Mouse (Mus musculus): Measurements from ENCODE around the gene Derl3.

DNA sequence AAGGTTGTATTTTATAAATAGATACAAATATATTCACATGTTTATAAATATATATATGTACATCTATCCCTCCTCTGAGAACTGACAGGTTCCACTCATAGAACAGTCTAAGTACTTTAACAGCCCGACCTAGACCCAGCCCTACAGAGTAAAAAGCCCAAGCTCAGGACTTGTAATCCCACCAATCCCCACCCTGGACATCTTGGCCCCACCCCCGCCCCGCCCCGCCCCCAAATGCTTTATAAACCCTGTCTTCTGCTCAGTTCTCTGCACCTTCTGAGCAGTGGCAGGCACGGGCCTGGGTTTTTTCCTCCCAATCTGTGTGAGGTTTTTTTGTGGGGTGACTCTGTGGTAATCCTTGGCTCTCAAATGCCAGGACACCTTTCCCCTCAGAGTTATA, 39.1 kb upstream of the Derl3 start:
- TF ChIP-seq POLR2A (IDR thresholded peaks at IDR 0.05; ENCODE audit: low read depth, low read length) (no peak), CTCF (IDR thresholded peaks at IDR 0.05; ENCODE audit: borderline replicate concordance, insufficient read depth, low read length) (no peak)

Data from embryonic fibroblast, embryonic 13.5 days (primary cell).